Mouse (Mus musculus) neural tube, embryonic 15.5 days (tissue): ENCODE data around the gene Fbln1. TPM values are rescaled to one million over a fixed set of nuclear protein-coding genes. Genes with fewer than 3 reads are reported as not detected.

Experiments used
- ATAC-seq: fragments of 200-750 bp; cut with Nextera tagmentation; 2 replicates; pipeline ENCODE4 v1.8.0; 2017; ENCODE audit warnings: mild to moderate bottlenecking, moderate TSS enrichment, moderate library complexity; ENCODE audit not compliant: low FRiP score
- H3K27ac ChIP-seq: fragments of 300-500 bp; sonication (generic); replicated peaks from 2 replicates; pipeline ENCODE4 v1.5.1; 2015; ENCODE audit warnings: mild to moderate bottlenecking, inconsistent platforms
- H3K27me3 ChIP-seq: fragments of 300-500 bp; sonication (generic); replicated peaks from 2 replicates; pipeline ENCODE4 v1.6.1; 2015; ENCODE audit warnings: inconsistent platforms
- H3K36me3 ChIP-seq: fragments of 300-500 bp; sonication (generic); 2 replicates; pipeline ENCODE4 v1.6.1; 2015; ENCODE audit warnings: inconsistent platforms
- H3K4me1 ChIP-seq: fragments of 300-500 bp; sonication (generic); 2 replicates; pipeline ENCODE4 v1.6.1; 2015; ENCODE audit warnings: inconsistent platforms
- H3K4me2 ChIP-seq: fragments of 300-500 bp; sonication (generic); 2 replicates; pipeline ENCODE4 v1.6.1; 2015; ENCODE audit warnings: inconsistent platforms, mild to moderate bottlenecking, moderate library complexity
- H3K4me3 ChIP-seq: fragments of 300-500 bp; sonication (generic); replicated peaks from 2 replicates; pipeline ENCODE4 v1.5.1; 2015; ENCODE audit warnings: mild to moderate bottlenecking, inconsistent platforms
- H3K9ac ChIP-seq: fragments of 300-500 bp; sonication (generic); replicated peaks from 2 replicates; pipeline ENCODE4 v1.6.1; 2015; ENCODE audit warnings: mild to moderate bottlenecking, inconsistent platforms
- H3K9me3 ChIP-seq: fragments of 300-500 bp; sonication (generic); replicated peaks from 2 replicates; pipeline ENCODE4 v1.6.1; 2016; ENCODE audit warnings: inconsistent platforms
- WGBS: fragments of 180-500 bp; shearing (Covaris S2); methylation state at CpG from one replicate; pipeline ENCODE4 v1.1.7; 2015; ENCODE audit warnings: mixed read lengths; 5-methylcytosine and 5-hydroxymethylcytosine counted together
- polyA plus RNA-seq: library from polyadenylated mRNA; unstranded; fragments of >200 nt; fragmentation: Nextera tagmentation; extraction: Ambion mirVana; gene quantifications from 2 replicates; pipeline ENCODE4 v1.2.1, GENCODE M21; 2015

Fbln1 gene
- polyA plus RNA-seq, 1 experiment from 2014 or later: 54.2 TPM

DNA sequence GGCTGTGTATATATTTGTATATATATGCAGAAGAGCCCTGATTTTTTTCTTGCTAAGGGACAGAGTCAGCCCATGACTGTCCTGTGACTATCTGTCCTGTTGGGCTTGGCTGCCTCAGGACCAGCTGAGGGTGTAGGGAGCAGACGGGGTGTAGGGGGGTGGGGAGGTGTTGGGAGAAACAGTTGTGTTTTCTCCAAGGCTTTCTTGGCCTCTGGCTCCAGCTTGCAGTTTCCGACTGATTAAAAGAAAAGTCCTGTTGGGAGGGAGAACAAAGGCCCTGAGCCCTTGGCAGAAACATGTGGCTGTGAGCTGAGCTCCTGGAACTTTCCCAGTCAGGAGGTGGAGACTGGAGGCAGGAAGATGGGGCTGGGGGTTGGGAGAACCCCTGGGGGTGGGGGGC is 2.0 kb downstream of the Fbln1 start:
- Histone ChIP-seq H3K4me3 (no peak overlapping the region), H3K4me1 (peaks cover 36% of the 10 kb centered on the region), H3K9ac (no peak overlapping the region), H3K4me2 (peak overlapping the region; percentile 98), H3K27me3 (0 out of 2 replicates have a peak, but pooled peaks cover 3% of the 10 kb centered on the region), H3K27ac (peak overlapping the region; percentile 77), H3K36me3 (no peaks in the 10 kb centered on the region), H3K9me3 (no peaks in the 10 kb centered on the region)
- peak; percentile 42; the same call in 1 of the 2 replicates for ATAC-seq
- 8% methylated on average over 2 of the region's 2 CpGs for WGBS

DNA sequence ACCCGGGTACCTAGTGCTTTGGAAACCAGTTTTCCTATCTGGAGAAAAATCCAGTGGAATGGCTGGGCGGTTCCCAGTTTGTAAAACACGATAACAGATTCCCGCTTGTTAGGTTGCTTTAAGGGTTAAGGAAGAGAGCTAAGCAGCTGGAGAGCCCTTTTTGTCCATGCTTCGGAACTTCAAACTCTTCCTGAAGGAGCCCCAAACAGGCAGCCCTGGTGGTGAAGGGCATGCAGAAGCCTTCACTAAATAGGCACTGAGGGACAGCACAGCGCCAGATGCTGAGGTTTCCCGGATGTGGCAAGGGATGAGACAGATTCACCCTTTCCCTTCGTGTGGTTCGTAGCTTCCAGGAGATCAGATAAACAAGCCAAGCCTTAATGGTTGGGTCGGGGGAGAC is 2.6 kb downstream of the Fbln1 start:
- Histone ChIP-seq H3K27ac (peak overlapping the region; percentile 77), H3K4me2 (peak overlapping the region; percentile 98), H3K27me3 (0 out of 2 replicates have a peak, but pooled peaks cover 3% of the 10 kb centered on the region), H3K36me3 (no peaks in the 10 kb centered on the region), H3K9ac (no peak overlapping the region), H3K4me1 (peaks cover 36% of the 10 kb centered on the region), H3K9me3 (no peaks in the 10 kb centered on the region), H3K4me3 (no peak overlapping the region)
- WGBS: 25% methylated on average over 10 of the region's 10 CpGs
- no peak for ATAC-seq

DNA sequence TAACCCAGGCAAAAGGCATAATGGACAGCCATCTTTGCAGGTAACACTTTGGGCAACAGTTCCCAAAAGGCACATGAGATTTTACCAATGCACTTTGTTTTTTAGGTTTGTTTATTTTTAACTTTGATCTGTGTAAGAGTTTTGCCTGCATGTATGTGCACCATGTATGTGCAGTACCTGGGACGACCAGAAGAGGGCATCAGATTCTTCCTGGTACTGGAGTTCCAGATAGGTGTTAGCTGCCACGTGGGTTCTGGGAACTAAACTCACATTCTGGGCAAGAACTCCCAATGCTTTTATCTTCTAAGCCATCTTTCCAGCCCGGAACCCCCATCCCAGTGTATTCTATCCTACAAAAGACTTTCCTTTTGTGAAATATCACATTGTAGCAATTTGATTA is 3.6 kb downstream of the Fbln1 start:
- no peak overlapping the region for H3K4me2 ChIP-seq
- no peak for ATAC-seq
- H3K4me1 ChIP-seq: peaks cover 36% of the 10 kb centered on the region
- no peaks in the 10 kb centered on the region for H3K9me3 ChIP-seq
- H3K27me3 ChIP-seq: 0 out of 2 replicates have a peak, but pooled peaks cover 2% of the 10 kb centered on the region
- WGBS: 89% methylated on average over 3 of the region's 3 CpGs
- H3K9ac ChIP-seq: no peak overlapping the region
- H3K4me3 ChIP-seq: no peak overlapping the region
- no peaks in the 10 kb centered on the region for H3K36me3 ChIP-seq
- H3K27ac ChIP-seq: no peak overlapping the region

DNA sequence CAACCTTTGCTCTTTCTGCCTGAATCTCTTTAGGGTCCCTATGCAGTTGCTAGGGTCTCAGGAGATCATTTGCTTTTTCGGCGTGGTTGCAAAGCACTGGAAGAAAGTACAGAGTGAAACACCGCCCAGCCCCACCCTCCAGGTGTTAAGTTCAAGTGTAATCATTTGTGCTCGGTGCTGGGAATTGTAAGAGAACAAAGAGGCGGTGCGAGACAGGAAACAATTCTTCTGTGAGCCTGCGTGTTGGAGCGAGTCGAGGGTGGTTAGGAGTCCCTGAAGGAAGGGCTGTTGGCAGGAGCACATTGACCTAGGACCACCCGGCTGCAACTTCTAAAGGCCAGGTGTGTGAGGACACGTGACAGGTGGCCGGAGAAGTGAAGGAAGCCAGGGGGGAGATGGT is 4.9 kb downstream of the Fbln1 start:
- Histone ChIP-seq H3K27ac (no peak overlapping the region), H3K9ac (no peak overlapping the region), H3K9me3 (no peaks in the 10 kb centered on the region), H3K4me1 (peaks cover 28% of the 10 kb centered on the region), H3K36me3 (no peaks in the 10 kb centered on the region), H3K4me3 (no peak overlapping the region), H3K4me2 (no peak overlapping the region), H3K27me3 (no peaks in the 10 kb centered on the region)
- WGBS: 87% methylated on average over 12 of the region's 12 CpGs
- ATAC-seq: no peak

DNA sequence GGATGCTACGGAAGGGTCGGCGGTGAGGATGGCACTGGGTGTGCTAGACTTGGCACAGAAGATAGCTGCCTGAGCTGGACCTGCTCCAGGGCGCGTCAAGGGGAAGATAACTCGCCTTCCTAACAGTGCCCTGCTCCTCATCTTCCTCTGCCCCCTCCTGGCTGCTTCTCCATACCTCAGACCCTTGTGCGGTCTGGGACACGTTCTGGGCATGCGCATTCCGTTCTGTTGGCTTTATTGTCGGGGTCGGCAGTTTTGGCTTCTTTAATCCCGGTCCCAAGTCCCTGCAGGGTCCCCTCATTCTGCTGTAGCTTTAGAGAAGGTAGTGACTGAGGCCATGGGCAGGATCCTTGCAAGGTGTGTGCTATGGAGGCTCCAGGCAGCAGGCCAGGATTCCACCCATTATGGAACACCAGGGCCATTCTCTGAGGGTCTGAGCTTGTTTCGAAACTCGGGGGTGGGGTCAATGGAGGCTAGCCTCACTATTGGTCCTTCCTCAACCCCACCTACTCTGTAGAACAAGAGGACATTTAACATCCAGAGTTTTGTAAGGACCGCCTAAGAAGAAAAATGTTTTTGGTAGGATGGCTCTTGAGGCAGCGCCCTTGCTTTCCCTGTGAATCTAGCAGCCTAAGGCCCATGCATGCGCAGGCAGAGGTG is 5.5 kb downstream of the Fbln1 start:
- H3K9ac ChIP-seq: no peak overlapping the region
- 97% methylated on average over 18 of the region's 18 CpGs for WGBS
- ATAC-seq: no peak
- no peaks in the 10 kb centered on the region for H3K36me3 ChIP-seq
- H3K9me3 ChIP-seq: no peaks in the 10 kb centered on the region
- H3K4me1 ChIP-seq: peaks cover 23% of the 10 kb centered on the region
- no peak overlapping the region for H3K27ac ChIP-seq
- H3K27me3 ChIP-seq: no peaks in the 10 kb centered on the region
- H3K4me3 ChIP-seq: no peak overlapping the region
- H3K4me2 ChIP-seq: no peak overlapping the region

DNA sequence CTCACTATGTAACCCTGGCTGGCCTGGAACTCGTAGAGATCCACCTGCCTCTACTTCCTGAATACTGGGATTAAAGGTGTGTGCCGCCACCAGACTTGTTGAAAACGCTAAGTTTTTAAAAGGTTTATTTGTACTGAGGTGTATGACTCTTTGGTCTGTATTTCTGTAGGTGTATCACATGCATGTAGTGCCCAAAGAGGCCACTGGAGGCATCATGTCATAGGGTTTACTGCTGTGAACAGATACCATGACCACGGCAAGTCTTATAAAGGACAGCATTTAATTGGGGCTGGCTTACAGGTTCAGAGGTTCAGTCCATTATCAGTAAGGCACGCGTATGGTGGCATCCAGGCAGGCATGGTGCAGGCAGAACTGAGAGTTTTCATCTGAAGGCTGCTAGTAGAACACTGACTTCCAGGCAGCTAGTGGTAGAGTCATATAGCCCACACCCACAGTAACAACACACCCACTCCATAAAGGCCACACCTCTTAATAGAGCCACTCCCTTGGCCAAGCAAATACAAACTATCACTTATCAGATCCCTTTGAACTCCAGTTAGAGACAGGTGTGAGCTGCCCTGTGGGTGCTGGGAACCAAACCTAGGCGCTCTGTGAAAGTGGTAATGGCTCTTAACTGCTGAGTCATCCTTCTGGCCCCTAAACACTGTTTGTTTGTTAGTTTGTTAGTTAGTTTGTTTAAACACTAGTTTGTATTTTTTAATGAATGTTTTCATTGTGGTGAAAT is 10.5 kb downstream of the Fbln1 start:
- Histone ChIP-seq H3K4me1 (peaks cover 4% of the 10 kb centered on the region; the same call in 1 of the 2 replicates), H3K9ac (no peak overlapping the region), H3K27ac (no peak overlapping the region), H3K36me3 (no peaks in the 10 kb centered on the region), H3K27me3 (no peaks in the 10 kb centered on the region), H3K9me3 (no peaks in the 10 kb centered on the region), H3K4me2 (no peak overlapping the region), H3K4me3 (no peak overlapping the region)
- no peak for ATAC-seq
- 97% methylated on average over 7 of the region's 7 CpGs for WGBS

DNA sequence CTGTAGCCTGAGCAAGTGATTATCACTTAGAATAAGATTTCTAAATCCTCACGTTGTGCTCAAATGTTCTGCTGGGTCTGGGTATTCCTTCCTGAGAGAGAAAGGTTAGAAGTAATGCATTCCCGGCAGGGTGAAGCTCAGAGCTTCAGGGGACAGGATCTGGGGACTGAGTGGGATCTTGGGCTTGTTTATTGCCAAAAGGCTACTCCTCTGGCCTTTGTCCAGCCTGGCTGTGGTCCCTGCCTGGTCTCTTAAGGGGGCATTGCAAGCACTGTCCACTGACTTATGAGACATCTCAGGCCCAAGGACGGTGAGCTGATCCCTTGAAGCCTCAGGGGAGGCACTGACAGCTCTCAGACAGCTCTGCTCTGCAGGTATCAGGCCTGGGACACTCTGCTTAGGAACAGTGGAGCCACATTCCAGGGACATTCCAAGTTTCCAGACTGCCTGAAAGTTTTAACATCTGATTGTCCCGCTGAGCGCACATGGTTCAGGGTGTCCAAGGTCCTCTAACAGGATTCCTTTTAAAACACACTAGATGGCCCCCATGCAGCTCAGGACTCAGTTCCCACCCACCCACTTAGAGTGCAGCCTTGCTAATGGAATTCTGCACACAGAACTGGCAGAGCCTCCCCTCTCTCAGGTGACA is 13.0 kb downstream of the Fbln1 start:
- no peak for ATAC-seq

DNA sequence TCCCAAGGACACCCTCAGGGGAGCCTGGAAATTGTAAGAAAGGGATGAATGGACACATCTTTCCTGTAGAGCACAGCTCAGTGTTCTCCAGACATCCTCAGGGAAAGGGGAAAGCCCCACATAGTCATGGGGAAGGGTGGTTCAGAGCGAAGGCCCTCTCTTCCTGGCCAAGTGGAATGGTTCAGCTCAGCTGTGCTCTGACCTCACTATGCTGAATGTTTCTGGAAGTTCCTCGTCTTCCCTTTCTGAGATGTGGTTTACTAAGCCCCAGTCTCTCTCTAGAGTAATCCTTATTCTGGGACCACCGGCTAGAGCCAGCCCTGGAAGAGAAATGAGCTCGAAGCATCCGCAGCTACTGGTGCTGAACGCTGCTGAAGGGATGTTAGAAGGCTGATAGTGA is 14.6 kb downstream of the Fbln1 start:
- no peak overlapping the region for H3K27ac ChIP-seq
- H3K9ac ChIP-seq: no peak overlapping the region
- no peak overlapping the region for H3K4me2 ChIP-seq
- WGBS: 95% methylated on average over 6 of the region's 6 CpGs
- no peaks in the 10 kb centered on the region for H3K36me3 ChIP-seq
- no peak for ATAC-seq
- no peaks in the 10 kb centered on the region for H3K9me3 ChIP-seq
- H3K4me1 ChIP-seq: peaks cover 11% of the 10 kb centered on the region
- no peak overlapping the region for H3K4me3 ChIP-seq
- H3K27me3 ChIP-seq: no peaks in the 10 kb centered on the region

More for the DNA sequence above, 13.0 kb downstream of the Fbln1 start:
- Histone ChIP-seq H3K27ac (no peak overlapping the region), H3K4me2 (no peak overlapping the region), H3K4me3 (no peak overlapping the region), H3K9ac (no peak overlapping the region), H3K27me3 (no peaks in the 10 kb centered on the region), H3K36me3 (no peaks in the 10 kb centered on the region), H3K9me3 (no peaks in the 10 kb centered on the region), H3K4me1 (peaks cover 11% of the 10 kb centered on the region)
- WGBS: 92% methylated on average over 5 of the region's 5 CpGs

DNA sequence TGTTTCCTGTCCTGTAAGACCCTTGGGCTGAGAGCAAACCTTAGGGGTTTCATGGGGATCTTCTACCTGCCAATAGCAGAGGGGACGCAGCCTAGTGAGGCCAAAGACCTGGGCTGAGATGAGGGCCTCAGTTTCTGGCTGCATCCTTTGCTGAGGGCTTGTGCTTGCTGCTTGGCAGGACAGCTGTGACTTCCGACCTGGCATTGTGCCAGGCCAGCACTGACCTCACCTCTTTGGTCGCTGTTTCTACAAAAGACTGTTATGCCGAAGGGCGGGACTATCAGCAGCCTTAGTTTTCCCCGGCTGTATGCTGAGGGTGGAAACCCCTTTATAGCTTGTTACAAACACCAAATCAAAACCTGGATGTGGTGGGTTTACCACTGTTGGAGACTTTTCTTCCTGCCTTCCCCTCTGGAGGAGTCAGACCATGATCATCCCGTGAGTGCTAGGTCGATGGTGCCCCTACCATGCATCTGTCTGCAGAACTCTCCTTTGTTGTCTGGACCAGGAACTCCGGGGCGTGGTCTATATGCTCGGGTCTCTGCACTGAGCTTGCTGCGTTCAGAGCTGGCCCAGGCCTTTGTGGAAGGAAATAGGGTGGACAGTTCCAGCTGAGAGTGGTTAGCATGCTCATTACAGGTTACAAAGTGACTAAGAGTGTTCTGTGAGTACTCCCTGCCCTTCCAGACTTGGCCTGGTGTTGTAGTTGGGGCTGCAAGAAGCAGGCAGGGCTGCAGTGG is 15.5 kb downstream of the Fbln1 start:
- Histone ChIP-seq H3K4me3 (no peak overlapping the region), H3K27ac (0 out of 2 replicates have a peak overlapping the region, but pooled peaks have one; percentile 25), H3K4me2 (no peak overlapping the region), H3K4me1 (peaks cover 11% of the 10 kb centered on the region), H3K9me3 (no peaks in the 10 kb centered on the region), H3K27me3 (no peaks in the 10 kb centered on the region), H3K36me3 (no peaks in the 10 kb centered on the region), H3K9ac (no peak overlapping the region)
- no peak for ATAC-seq
- WGBS: 66% methylated on average over 12 of the region's 12 CpGs

DNA sequence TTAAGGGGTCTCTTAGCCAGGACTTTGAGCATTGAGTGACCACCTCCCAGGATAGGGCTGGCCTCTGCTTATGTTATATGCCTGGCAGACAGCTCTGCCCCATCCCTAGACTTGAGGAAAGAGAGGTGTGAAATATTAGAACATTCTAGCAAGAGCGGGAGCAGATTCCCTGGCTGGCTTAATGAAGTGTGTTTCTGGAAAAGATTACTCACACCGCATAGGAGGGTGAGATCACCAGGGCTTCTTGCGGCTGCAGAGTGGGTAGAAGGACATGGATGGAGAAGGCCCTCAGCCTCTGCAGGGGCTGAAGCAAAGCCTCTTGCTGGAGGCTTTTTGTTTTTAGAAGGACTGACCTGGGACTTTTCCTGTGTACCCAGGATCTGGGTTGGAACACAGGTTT is 19.9 kb downstream of the Fbln1 start:
- H3K9ac ChIP-seq: no peak overlapping the region
- H3K4me3 ChIP-seq: no peak overlapping the region
- H3K4me2 ChIP-seq: no peak overlapping the region
- H3K36me3 ChIP-seq: no peaks in the 10 kb centered on the region
- no peak overlapping the region for H3K27ac ChIP-seq
- no peaks in the 10 kb centered on the region for H3K9me3 ChIP-seq
- no peak for ATAC-seq
- 93% methylated on average over 3 of the region's 3 CpGs for WGBS
- peaks cover 11% of the 10 kb centered on the region for H3K4me1 ChIP-seq
- H3K27me3 ChIP-seq: no peaks in the 10 kb centered on the region

DNA sequence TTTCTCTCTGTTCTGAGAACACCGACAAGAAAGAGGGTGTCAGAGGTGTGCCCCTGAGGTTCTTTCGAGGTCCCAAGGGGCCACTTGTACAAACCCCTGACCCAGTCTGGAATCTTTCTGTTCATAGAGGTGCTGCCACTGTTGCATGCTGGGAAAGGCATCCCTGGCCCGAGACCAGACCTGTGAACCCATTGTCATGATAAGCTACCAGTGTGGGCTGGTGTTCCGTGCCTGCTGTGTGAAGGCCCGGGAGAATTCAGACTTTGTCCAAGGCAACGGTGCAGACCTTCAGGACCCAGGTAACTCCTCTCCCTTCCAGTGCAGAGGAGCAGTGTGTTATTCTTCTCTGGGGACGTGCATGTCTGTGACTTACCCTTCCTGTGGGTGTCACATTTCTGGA is 21.1 kb downstream of the Fbln1 start:
- ATAC-seq: no peak
- Histone ChIP-seq H3K27ac (no peak overlapping the region), H3K9me3 (no peaks in the 10 kb centered on the region), H3K27me3 (no peaks in the 10 kb centered on the region), H3K4me2 (no peak overlapping the region), H3K9ac (no peak overlapping the region), H3K4me3 (no peak overlapping the region), H3K4me1 (peaks cover 1% of the 10 kb centered on the region; the same call in 1 of the 2 replicates), H3K36me3 (no peaks in the 10 kb centered on the region)
- 83% methylated on average over 7 of the region's 7 CpGs for WGBS
